Mouse (Mus musculus): ENCODE measurements around the gene Zbtb49. TPM values are rescaled to one million over a fixed set of nuclear protein-coding genes. Genes with fewer than 3 reads are reported as not detected.

The Zbtb49 gene
- polyA plus RNA-seq, 1 experiment from 2014 or later = 21.3 TPM

GRCm38 (mm10) chr5:38236627-38237026 lies 16.4 kb upstream of the Zbtb49 start:
- WGBS = 92% methylated on average over 2 of the region's 2 CpGs

GRCm38 (mm10) chr5:38235422-38235821 lies 15.2 kb upstream of the Zbtb49 start:
- Histone ChIP-seq H3K4me2 (replicated peaks) (no peak overlapping the region), H3K4me3 (no peak overlapping the region), H3K27me3 (replicated peaks) (no peaks in the 10 kb centered on the region), H3K9me3 (0 out of 2 replicates have a peak, but pooled peaks cover 3% of the 10 kb centered on the region), H3K36me3 (peaks cover 54% of the 10 kb centered on the region), H3K27ac (no peak overlapping the region), H3K9ac (no peak overlapping the region), H3K4me1 (0 out of 2 replicates have a peak, but pooled peaks cover under 1% of the 10 kb centered on the region)
- no peak for ATAC-seq (ENCODE audit: low FRiP score, low read depth)
- WGBS = 70% methylated on average over 4 of the region's 4 CpGs

More at GRCm38 (mm10) chr5:38236627-38237026, 16.4 kb upstream of the Zbtb49 start:
- peaks cover 10% of the 10 kb centered on the region for H3K4me1 ChIP-seq
- H3K9ac ChIP-seq = no peak overlapping the region
- no peak for ATAC-seq (ENCODE audit: low FRiP score, low read depth)
- no peak overlapping the region for H3K27ac ChIP-seq
- no peak overlapping the region for H3K4me3 ChIP-seq
- H3K27me3 ChIP-seq (replicated peaks) = no peaks in the 10 kb centered on the region
- 0 out of 2 replicates have a peak, but pooled peaks cover 3% of the 10 kb centered on the region for H3K9me3 ChIP-seq
- no peak overlapping the region for H3K4me2 ChIP-seq (replicated peaks)
- H3K36me3 ChIP-seq = peaks cover 42% of the 10 kb centered on the region

- peaks cover 18% of the 10 kb centered on the region for H3K4me1 ChIP-seq
- H3K36me3 ChIP-seq = peaks cover 13% of the 10 kb centered on the region
- H3K9me3 ChIP-seq = no peaks in the 10 kb centered on the region
- no peak; the same call in none of the 2 replicates for ATAC-seq (ENCODE audit: low FRiP score, low read depth)
- H3K4me2 ChIP-seq (replicated peaks) = peak overlapping the region; percentile 79
- H3K9ac ChIP-seq = peak overlapping the region; percentile 79
- peak overlapping the region; percentile 86 for H3K4me3 ChIP-seq
- under 1% methylated on average over 35 of the region's 35 CpGs for WGBS
- peak overlapping the region; percentile 32; the same call in 1 of the 2 replicates for H3K27ac ChIP-seq
- H3K27me3 ChIP-seq (replicated peaks) = no peaks in the 10 kb centered on the region
Measured at GRCm38 (mm10) chr5:38219771-38220307, 418 bp downstream of the Zbtb49 start.

GRCm38 (mm10) chr5:38213009-38213408 lies 7.2 kb downstream of the Zbtb49 start:
- H3K27me3 ChIP-seq (replicated peaks) = no peaks in the 10 kb centered on the region
- no peak for ATAC-seq (ENCODE audit: low FRiP score, low read depth)
- H3K4me1 ChIP-seq = no peaks in the 10 kb centered on the region
- H3K4me2 ChIP-seq (replicated peaks) = no peak overlapping the region
- H3K9me3 ChIP-seq = no peaks in the 10 kb centered on the region
- H3K27ac ChIP-seq = no peak overlapping the region
- WGBS = 83% methylated on average over 6 of the region's 6 CpGs
- H3K36me3 ChIP-seq = peaks cover 69% of the 10 kb centered on the region
- no peak overlapping the region for H3K9ac ChIP-seq
- H3K4me3 ChIP-seq = no peak overlapping the region

GRCm38 (mm10) chr5:38211691-38212090 lies 8.6 kb downstream of the Zbtb49 start:
- no peak overlapping the region for H3K9ac ChIP-seq
- H3K4me2 ChIP-seq (replicated peaks) = no peak overlapping the region
- H3K4me3 ChIP-seq = no peak overlapping the region
- H3K9me3 ChIP-seq = no peaks in the 10 kb centered on the region
- H3K4me1 ChIP-seq = no peaks in the 10 kb centered on the region
- H3K27ac ChIP-seq = no peak overlapping the region
- WGBS = 88% methylated on average over 8 of the region's 8 CpGs
- no peak for ATAC-seq (ENCODE audit: low FRiP score, low read depth)
- H3K36me3 ChIP-seq = peaks cover 71% of the 10 kb centered on the region
- no peaks in the 10 kb centered on the region for H3K27me3 ChIP-seq (replicated peaks)

GRCm38 (mm10) chr5:38208985-38209384 lies 11.3 kb downstream of the Zbtb49 start:
- Histone ChIP-seq H3K27ac (no peak overlapping the region), H3K4me3 (no peak overlapping the region), H3K9me3 (no peaks in the 10 kb centered on the region), H3K36me3 (peaks cover 75% of the 10 kb centered on the region), H3K27me3 (replicated peaks) (no peaks in the 10 kb centered on the region), H3K4me1 (no peaks in the 10 kb centered on the region), H3K9ac (no peak overlapping the region), H3K4me2 (replicated peaks) (no peak overlapping the region)
- ATAC-seq (ENCODE audit: low FRiP score, low read depth) = no peak
- WGBS = 79% methylated on average over 8 of the region's 8 CpGs

GRCm38 (mm10) chr5:38205303-38205726 lies 14.9 kb downstream of the Zbtb49 start:
- no peaks in the 10 kb centered on the region for H3K4me1 ChIP-seq
- H3K4me3 ChIP-seq = no peak overlapping the region
- no peak overlapping the region for H3K4me2 ChIP-seq (replicated peaks)
- WGBS = 87% methylated on average over 7 of the region's 7 CpGs
- H3K36me3 ChIP-seq = peaks cover 80% of the 10 kb centered on the region
- no peak overlapping the region for H3K9ac ChIP-seq
- H3K27me3 ChIP-seq (replicated peaks) = no peaks in the 10 kb centered on the region
- ATAC-seq (ENCODE audit: low FRiP score, low read depth) = no peak
- no peak overlapping the region for H3K27ac ChIP-seq
- H3K9me3 ChIP-seq = no peaks in the 10 kb centered on the region

- no peak for ATAC-seq (ENCODE audit: low FRiP score, low read depth)
- peaks cover 55% of the 10 kb centered on the region for H3K36me3 ChIP-seq
- no peaks in the 10 kb centered on the region for H3K9me3 ChIP-seq
- no peak overlapping the region for H3K27ac ChIP-seq
- WGBS = 94% methylated on average over 2 of the region's 2 CpGs
- no peak overlapping the region for H3K4me2 ChIP-seq (replicated peaks)
- H3K4me3 ChIP-seq = no peak overlapping the region
- H3K27me3 ChIP-seq (replicated peaks) = no peaks in the 10 kb centered on the region
- no peak overlapping the region for H3K9ac ChIP-seq
- H3K4me1 ChIP-seq = no peaks in the 10 kb centered on the region
Measured at GRCm38 (mm10) chr5:38199686-38200085, 20.6 kb downstream of the Zbtb49 start.

- H3K4me1 ChIP-seq = no peaks in the 10 kb centered on the region
- H3K9ac ChIP-seq = no peak overlapping the region
- H3K4me2 ChIP-seq (replicated peaks) = no peak overlapping the region
- peak; percentile 55; the same call in 1 of the 2 replicates for ATAC-seq (ENCODE audit: low FRiP score, low read depth)
- 23% methylated on average over 7 of the region's 7 CpGs for WGBS
- no peaks in the 10 kb centered on the region for H3K27me3 ChIP-seq (replicated peaks)
- H3K4me3 ChIP-seq = no peak overlapping the region
- no peak overlapping the region for H3K27ac ChIP-seq
- H3K36me3 ChIP-seq = peaks cover 32% of the 10 kb centered on the region
- H3K9me3 ChIP-seq = no peaks in the 10 kb centered on the region
Measured at GRCm38 (mm10) chr5:38197482-38197823, 22.8 kb downstream of the Zbtb49 start.

- WGBS = 73% methylated on average over 5 of the region's 5 CpGs
- no peak overlapping the region for H3K4me2 ChIP-seq (replicated peaks)
- peaks cover 27% of the 10 kb centered on the region for H3K36me3 ChIP-seq
- H3K4me3 ChIP-seq = no peak overlapping the region
- H3K27me3 ChIP-seq (replicated peaks) = no peaks in the 10 kb centered on the region
- H3K9me3 ChIP-seq = no peaks in the 10 kb centered on the region
- H3K9ac ChIP-seq = no peak overlapping the region
- no peak overlapping the region for H3K27ac ChIP-seq
- peak; percentile 24; the same call in 1 of the 2 replicates for ATAC-seq (ENCODE audit: low FRiP score, low read depth)
- no peaks in the 10 kb centered on the region for H3K4me1 ChIP-seq
Measured at GRCm38 (mm10) chr5:38196821-38197481, 23.3 kb downstream of the Zbtb49 start.

GRCm38 (mm10) chr5:38195941-38196340 lies 24.3 kb downstream of the Zbtb49 start:
- no peaks in the 10 kb centered on the region for H3K9me3 ChIP-seq
- no peak overlapping the region for H3K27ac ChIP-seq
- no peaks in the 10 kb centered on the region for H3K27me3 ChIP-seq (replicated peaks)
- no peak for ATAC-seq (ENCODE audit: low FRiP score, low read depth)
- H3K4me1 ChIP-seq = no peaks in the 10 kb centered on the region
- no peak overlapping the region for H3K4me2 ChIP-seq (replicated peaks)
- H3K9ac ChIP-seq = no peak overlapping the region
- H3K4me3 ChIP-seq = no peak overlapping the region
- H3K36me3 ChIP-seq = peaks cover 17% of the 10 kb centered on the region

GRCm38 (mm10) chr5:38194946-38195345 lies 25.3 kb downstream of the Zbtb49 start:
- Histone ChIP-seq H3K36me3 (peaks cover 10% of the 10 kb centered on the region), H3K4me3 (no peak overlapping the region), H3K9me3 (no peaks in the 10 kb centered on the region), H3K4me2 (replicated peaks) (no peak overlapping the region), H3K4me1 (no peaks in the 10 kb centered on the region), H3K27ac (no peak overlapping the region), H3K9ac (no peak overlapping the region), H3K27me3 (replicated peaks) (no peaks in the 10 kb centered on the region)
- ATAC-seq (ENCODE audit: low FRiP score, low read depth) = no peak
- 60% methylated on average over 2 of the region's 2 CpGs for WGBS

GRCm38 (mm10) chr5:38190907-38191306 lies 29.4 kb downstream of the Zbtb49 start:
- WGBS = 91% methylated on average over 3 of the region's 3 CpGs
- Histone ChIP-seq H3K9ac (no peak overlapping the region), H3K27ac (no peak overlapping the region), H3K9me3 (no peaks in the 10 kb centered on the region), H3K27me3 (replicated peaks) (no peaks in the 10 kb centered on the region), H3K36me3 (no peaks in the 10 kb centered on the region), H3K4me2 (replicated peaks) (no peak overlapping the region), H3K4me1 (no peaks in the 10 kb centered on the region), H3K4me3 (no peak overlapping the region)
- no peak for ATAC-seq (ENCODE audit: low FRiP score, low read depth)
